Mouse (Mus musculus) C2C12 (cell line): ENCODE results near the gene Flcn.

Source experiments
- CTCF ChIP-seq: IDR thresholded peaks from one replicate; pipeline ENCODE4 v1.5.1; 2011; ENCODE audit not compliant: control insufficient read depth, insufficient read depth, insufficient read length
- FOSL1 ChIP-seq: IDR thresholded peaks from one replicate; pipeline ENCODE4 v1.8.0; 2011; ENCODE audit warnings: mild to moderate bottlenecking, low read length; ENCODE audit not compliant: poor library complexity, insufficient read depth, severe bottlenecking
- MAX ChIP-seq: IDR thresholded peaks from one replicate; pipeline ENCODE4 v1.6.1; 2011; ENCODE audit warnings: mild to moderate bottlenecking, control low read depth
- MYOD1 ChIP-seq: IDR thresholded peaks from one replicate; pipeline ENCODE4 v1.6.1; 2011; ENCODE audit warnings: low read depth; ENCODE audit not compliant: control insufficient read depth, insufficient read length
- MYOG ChIP-seq: IDR thresholded peaks from one replicate; pipeline ENCODE4 v1.6.1; 2011; ENCODE audit not compliant: control insufficient read depth, insufficient read length; ENCODE audit errors: extremely low read depth
- USF1 ChIP-seq: IDR thresholded peaks from one replicate; pipeline ENCODE4 v1.6.1; 2011; ENCODE audit warnings: low read depth, mild to moderate bottlenecking, control low read depth, moderate library complexity

GRCm38 (mm10) chr11:59847131-59847530 is 37.3 kb upstream of the Flcn start:
- TF ChIP-seq MYOD1 (no peak), USF1 (peak; percentile 10), CTCF (peak; percentile 50), MAX (peak; percentile 86), MYOG (no peak), FOSL1 (no peak)
